Mouse (Mus musculus): ENCODE measurements around the gene C1qtnf5.

- TF ChIP-seq CTCF (IDR thresholded peaks at IDR 0.05; ENCODE audit: extremely low read depth, insufficient read length, insufficient replicate concordance, low read depth, low read length) (no peak), POLR2A (IDR thresholded peaks at IDR 0.05; ENCODE audit: low read depth, low read length) (no peak)
These were observed 37.8 kb upstream of the C1qtnf5 start for GRCm38 (mm10) chr9:44069252-44069651.

Measured in small intestine, adult 2 months (tissue).